Mouse (Mus musculus) layer of hippocampus, postnatal 25 days (tissue): Measurements from ENCODE around the gene Lgr6. TPM values are rescaled to one million over a fixed set of nuclear protein-coding genes. Genes with fewer than 3 reads are reported as not detected.

Experiments
- DNase-seq, 2 experiments: peaks; one replicate each; pipeline ENCODE4 v3.0.0; 2022; ENCODE audit warnings: mixed read lengths in 2 of 2, low spot score in 1 of 2; ENCODE audit errors: extremely low spot score in 1 of 2
- total RNA-seq, 2 experiments: library from RNA; stranded (reverse); gene quantifications; 2 replicates each; pipeline ENCODE4 v1.2.3; 2021

The Lgr6 gene
- total RNA-seq = 1 to 10 TPM; 1.6 to 2.4 TPM

DNA sequence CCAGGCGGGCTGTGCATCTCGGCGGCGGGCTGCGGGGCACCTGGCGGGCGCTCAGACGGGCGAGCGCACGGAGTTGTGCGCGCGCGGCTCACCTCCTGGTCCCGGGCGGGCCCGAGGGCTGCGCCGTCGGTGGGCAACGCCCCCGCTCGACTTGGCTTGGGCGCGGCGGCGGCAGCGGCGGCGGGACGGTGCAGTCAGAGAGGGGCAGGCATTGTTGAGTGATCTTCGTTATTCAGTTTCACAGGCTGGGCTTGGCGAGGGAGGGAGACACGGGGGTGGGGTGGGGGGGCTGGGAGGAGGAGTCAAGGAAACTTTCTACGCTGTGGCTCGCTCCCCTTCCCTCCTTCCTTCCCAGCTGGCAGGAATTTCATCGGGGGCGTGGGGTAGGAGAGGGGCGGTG lies at the start of gene Lgr6:
Gene Lgr6, minus strand, starts transcription at position 153 of the 400 bp plus-strand sequence.
- DNase-seq = no peak

DNA sequence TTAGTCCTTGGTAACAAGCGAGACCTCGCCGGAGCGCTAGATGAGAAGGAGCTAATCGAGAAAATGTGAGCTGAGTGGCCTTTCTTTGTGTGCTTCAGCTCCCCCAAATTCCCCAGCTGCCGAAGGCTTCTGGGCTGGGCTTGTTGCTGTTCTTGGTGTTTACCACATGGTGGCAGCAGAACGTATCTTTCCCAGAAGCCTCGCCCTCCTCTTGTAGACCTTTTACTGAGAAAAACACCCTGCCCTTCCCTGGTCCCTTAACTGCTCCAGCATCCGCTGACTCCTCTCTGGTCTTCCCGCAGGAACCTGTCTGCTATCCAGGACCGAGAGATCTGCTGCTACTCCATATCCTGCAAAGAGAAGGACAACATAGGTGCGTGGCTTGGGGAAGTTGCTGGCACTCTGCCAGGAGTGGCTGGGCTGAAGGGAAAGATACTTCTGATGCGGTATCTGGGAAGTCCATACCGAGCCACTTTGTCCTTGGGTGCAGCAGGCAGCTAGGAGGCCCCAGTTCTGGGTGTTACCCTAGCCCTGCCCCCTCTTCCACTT lies 49.4 kb upstream of the Lgr6 start:
- DNase-seq = peak; percentile 66 to 75

DNA sequence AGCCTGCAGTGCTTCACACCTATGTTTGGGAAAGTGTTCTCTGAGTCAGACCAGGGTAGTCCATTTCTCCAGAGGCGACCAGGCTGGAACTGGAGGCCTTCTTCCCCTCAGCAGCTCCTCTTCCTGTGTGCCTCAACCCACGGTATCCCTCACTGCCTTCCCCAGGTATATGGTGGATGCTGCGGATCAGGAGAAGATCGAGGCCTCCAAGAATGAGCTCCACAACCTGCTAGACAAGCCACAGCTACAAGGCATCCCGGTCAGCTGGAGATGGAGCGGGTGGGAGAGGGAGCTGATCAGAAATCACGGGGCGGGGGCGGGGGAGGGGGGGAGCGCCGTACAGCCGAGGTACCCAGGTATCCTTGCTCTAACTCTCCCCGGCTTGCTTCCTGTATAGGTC lies 48.9 kb upstream of the Lgr6 start:
- DNase-seq = no peak

- no peak for DNase-seq
These were observed 43.9 kb upstream of the Lgr6 start for GRCm38 (mm10) chr1:135148996-135149395.

GRCm38 (mm10) chr1:135148476-135148875 lies 43.4 kb upstream of the Lgr6 start:
- no peak for DNase-seq

DNA sequence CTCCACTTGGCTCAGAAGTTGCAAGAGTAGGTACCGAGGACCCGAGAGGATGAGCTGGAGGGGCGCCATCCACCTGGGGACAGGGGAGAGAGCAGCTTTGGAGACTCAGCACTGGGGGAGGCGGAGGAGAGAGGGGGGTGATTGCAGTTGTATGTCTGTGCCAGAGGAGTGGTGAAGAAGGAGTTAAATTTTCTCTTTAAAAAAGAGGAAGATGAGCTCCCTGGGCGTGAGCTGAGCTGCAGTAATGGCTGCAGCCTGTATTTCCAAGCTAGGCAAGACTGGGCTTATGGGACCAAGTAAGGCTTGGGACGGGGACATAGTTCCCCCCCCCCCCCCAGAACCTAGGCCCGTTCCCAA lies 42.6 kb upstream of the Lgr6 start:
- DNase-seq = no peak

DNA sequence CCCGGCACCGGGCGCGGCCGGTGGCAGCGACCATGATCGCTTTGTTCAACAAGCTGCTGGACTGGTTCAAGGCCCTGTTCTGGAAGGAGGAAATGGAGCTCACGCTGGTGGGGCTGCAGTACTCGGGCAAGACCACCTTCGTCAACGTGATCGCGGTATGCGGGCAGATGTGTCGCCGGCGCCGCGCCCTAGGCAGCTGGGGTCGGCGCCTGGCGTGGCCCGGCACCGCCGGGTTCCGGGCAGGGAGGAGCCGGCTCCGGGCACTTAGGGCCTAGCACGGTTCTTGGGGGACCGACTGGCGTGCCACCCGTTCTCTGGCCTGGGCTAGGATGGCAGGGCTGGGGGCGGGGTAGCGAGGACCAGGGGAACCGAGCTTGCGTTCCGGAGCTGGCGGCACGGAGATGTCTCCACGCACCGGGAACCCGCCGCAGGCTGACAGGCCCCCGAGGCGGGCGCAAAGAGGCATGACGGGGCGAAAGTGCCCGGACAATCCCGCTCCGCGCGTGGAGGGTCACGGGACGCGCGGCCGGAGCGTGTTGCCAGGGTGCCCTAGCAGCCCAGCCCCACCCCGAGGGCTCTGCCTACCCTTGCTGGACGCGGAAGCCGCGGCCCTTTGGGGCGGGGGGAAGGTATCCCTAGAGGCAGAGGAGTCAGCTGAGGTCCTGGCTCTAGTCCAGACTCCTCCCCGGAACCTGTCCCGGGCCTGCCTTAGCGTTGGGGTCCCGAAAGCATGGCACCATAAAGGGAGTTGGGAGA lies 42.0 kb upstream of the Lgr6 start:
- peak; percentile 64 to 76 for DNase-seq

GRCm38 (mm10) chr1:135146077-135146945 lies 41.2 kb upstream of the Lgr6 start, which contains the start of gene Arl8a:
Gene Arl8a, plus strand, starts transcription at chr1:135146824.
- DNase-seq = peak; percentile 69 to 75

- DNase-seq = no peak
These were observed 38.9 kb upstream of the Lgr6 start for GRCm38 (mm10) chr1:135143940-135144339.

GRCm38 (mm10) chr1:135142452-135142851 lies 37.4 kb upstream of the Lgr6 start:
- DNase-seq = no peak

DNA sequence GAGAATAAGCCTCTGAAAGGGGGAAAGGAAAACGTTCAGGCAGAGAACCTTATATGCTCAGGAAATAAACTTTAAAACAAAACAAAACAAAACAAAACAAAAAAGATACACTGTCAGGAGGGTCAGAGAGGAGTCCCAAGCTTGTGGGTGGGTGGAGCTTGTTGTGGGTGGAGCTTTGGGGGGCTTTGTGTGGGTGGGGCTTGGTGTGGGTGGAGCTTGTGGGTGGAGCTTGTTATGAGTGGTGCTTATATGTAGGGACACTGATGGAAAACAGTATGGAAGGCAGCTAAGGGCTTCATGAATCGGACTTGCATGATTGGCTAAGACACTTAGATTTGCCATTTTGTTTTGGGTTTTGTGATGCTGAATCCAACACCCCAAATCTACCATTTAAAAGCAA lies 34.8 kb upstream of the Lgr6 start:
- DNase-seq = no peak

GRCm38 (mm10) chr1:135136500-135136899 lies 31.4 kb upstream of the Lgr6 start:
- peak in 1 of 2 experiments; percentile 84 for DNase-seq

DNA sequence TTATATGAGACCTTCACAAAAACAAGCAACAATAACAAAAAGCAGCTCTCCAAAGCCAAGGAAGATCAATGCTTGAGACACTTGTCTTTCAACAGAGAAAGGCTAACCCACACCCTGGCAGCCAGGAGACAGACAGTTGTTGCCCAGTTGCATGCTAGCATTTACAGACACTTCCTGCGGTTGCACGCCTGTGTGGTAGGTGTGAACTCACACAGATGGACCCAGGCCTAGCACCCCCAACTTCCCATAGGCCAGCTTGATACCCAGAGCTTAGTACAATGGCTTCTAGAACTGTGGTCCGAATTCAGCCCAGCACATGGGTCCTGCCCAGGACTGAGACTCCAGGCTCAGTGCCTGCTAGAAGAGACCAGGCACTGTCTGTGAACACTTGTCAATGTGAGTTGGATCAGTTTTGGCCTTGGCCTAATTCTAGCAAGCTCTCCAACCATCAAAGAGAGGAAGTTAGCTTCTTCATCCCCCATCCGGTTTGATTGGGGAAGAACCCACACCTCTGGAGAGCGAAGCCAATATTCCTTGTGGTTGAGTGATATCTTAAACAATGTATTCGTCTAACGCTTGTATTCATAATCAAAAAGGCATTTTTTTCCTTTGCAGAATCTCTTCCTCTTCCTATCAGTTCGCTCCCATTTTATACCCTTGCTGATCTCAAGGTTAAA lies 30.2 kb upstream of the Lgr6 start:
- no peak for DNase-seq

DNA sequence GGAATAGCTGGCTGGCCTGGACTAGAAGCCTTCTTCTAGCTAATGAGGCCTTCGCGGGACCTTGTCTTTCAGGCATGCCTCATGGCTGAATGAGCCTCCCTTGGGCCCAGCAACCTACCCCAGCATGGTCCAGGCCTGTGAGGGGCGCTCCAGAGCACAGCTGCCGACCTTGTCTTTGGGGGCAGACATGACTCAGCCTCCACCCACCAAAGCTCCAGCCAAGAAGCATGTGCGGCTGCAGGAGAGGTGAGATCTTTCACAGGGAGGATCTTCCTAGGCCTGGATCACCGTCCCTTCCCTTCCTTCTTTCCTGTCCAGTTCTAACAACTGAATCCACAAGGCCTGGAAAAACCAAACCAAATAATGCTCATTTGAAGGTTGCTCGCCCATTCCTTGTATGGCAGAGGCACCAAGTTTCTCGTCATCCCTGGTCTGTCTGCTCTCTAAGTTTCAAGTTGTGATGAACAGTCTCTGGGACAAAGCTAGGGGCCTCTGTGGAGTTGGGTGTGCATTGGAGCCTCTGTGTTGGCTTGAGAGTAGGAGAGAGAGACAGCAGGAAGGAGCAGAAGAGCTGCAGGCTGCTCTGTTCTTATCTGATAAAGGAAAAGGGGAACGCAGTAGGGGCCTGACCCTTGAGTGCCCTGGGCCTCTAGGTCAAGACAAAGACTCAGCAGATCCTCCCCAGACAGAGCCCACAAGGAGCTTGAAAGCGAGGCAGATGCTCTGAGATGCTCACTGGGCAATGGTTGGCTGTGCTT lies 28.8 kb upstream of the Lgr6 start:
- no peak for DNase-seq

GRCm38 (mm10) chr1:135132893-135133369 lies 27.9 kb upstream of the Lgr6 start:
- DNase-seq = no peak

DNA sequence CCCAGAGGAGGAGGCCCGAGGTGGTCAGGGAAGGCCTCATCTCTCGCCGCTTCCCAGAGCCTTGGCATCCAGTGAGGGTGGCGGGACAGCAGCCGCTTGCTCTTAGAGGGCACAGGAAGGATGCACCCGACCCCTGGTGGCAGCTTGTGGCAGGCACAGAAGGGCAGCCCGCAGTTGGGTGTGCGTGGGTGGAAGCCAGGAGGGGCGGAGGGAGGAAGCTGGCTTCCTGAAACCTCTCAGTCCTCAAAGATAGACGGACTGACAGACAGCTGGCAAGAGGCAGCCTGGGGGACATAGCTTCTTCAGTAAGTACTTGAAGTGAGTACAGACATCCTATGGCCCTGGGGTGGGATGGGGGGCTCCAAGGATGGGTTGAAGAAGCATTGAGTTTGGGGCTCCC lies 27.4 kb upstream of the Lgr6 start, which contains the start of gene Ptpn7:
Gene Ptpn7, plus strand, starts transcription at position 228 of the 400 bp plus-strand sequence.
- DNase-seq = peak in 1 of 2 experiments; percentile 44

DNA sequence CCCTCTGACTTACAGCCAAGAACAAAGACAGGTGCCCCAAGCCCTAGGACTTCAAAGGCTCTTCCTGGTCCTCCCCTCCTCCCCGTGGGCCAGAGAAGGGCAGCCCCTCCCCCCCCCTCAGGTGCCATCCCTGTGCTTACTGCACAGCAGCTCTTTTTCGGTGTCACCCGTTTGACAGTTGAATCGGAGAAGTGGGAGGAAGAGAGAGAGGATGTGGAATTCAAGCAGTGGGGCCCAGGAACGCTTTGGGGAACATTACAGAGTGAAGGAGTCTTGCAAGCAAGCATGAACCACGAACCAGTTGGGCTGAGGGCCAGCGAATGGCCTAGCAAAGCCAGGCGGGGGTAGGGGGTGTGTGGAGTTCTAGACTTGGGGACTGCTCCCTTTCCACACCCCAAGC lies 26.5 kb upstream of the Lgr6 start:
- DNase-seq = no peak

- no peak for DNase-seq
These were observed 26.0 kb upstream of the Lgr6 start for GRCm38 (mm10) chr1:135131034-135131433.

DNA sequence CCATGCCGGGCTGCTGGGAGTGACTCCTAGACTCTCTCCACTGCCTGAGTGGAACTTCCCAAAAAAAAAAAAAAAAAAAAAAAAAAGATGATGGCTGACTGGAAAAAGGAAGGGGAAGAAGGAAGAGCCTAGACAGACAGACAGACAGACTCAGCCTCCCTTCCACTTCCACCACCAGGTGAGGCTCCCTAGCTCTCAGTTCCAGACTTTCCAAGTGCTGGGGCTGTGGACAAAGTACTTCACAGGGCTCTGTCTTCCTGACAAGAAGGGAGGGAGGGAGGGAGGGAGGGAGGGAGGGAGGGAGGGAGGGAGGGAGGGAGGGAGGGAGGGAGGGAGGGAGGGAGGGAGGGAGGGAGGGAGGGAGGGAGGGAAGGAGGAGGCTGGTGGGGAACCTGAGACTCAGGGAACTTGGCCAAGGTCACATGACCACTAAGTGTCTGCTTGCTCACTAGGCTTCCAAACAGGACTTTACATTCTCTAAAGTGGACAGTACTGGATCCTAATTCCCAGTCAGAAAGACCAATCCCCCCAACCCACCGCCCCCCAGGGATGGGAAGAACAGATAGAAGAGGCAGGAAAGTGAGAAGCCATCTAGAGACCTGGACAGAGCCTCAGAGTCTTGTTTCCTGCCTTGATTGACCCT lies 25.4 kb upstream of the Lgr6 start:
- DNase-seq = no peak
